In the genomic region with DNA sequence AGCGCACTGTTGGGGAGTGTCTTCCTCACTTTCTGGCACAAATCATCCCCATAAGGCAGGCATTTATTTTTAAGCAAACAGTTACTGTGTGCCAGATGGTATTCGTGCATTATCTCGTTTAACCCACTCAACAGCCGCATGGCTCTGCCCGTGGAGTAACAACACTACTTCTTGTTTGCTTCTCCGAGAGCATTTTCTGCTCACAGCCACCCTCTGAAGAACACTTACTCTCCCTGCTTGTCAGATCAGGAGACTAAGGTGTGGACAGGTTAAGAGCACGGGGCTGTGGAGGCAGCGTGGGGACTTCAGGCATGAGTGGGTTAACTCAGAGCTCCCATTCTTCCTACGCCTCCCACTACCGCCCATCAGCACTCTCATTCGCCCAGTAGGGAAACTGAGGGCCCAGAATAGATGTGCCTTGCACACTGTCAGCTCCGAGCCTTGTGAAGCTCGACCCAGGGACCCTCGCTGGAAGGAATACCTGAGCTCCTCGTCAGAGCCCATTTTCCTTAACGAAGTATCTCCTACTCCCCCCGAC, we compare ENCODE assay signal across 8 mouse cellular contexts. TPM values are rescaled to one million over a fixed set of nuclear protein-coding genes. Genes with fewer than 3 reads are reported as not detected.
A peak's percentile ranks its signal among the peaks of the same experiment; 100 is the strongest.
DNase-seq lines count a peak whose midpoint lies in the region; ATAC-seq lines count a peak whose summit lies in the region.
"Had no signal": no experiment of that assay in that cellular context is flagged by ENCODE, and none has a peak within 500 bp of the region (broad histone marks: within the 10 kb centered on the region; RNA-seq: fewer than 3 reads in every experiment).

No protein-coding gene starts in this region.

- WGBS in embryonic facial prominence, embryonic 15.5 days, result 36% methylated on average over 17 of the region's 17 CpGs
- WGBS in hindbrain, embryonic 16.5 days, result 63% methylated on average over 17 of the region's 17 CpGs
- WGBS in neural tube, embryonic 13.5 days, result 69% methylated on average over 17 of the region's 17 CpGs

- peak overlapping the region; percentile 28 for H3K4me3 ChIP-seq in embryonic facial prominence, embryonic 15.5 days (replicated peaks)
- peak overlapping the region; percentile 11 for H3K4me3 ChIP-seq in hindbrain, embryonic 16.5 days (ENCODE audit: low read length)
- H3K4me3 ChIP-seq in neural tube, embryonic 13.5 days, result 0 out of 2 replicates have a peak overlapping the region, but pooled peaks have one; percentile 4

- peak overlapping the region; percentile 39; the same call in 1 of the 2 replicates for H3K27ac ChIP-seq in embryonic facial prominence, embryonic 15.5 days (replicated peaks)
- H3K27ac ChIP-seq in hindbrain, embryonic 16.5 days (ENCODE audit: low read depth, low read length), result 0 out of 2 replicates have a peak overlapping the region, but pooled peaks have one; percentile 27
- H3K27ac ChIP-seq in neural tube, embryonic 13.5 days (replicated peaks), result peak overlapping the region; percentile 10; the same call in 1 of the 2 replicates

- no peak for ATAC-seq in embryonic facial prominence, embryonic 15.5 days (ENCODE audit: insufficient number of reproducible peaks, low FRiP score, low TSS enrichment, low read depth)
- no peak for ATAC-seq in hindbrain, embryonic 16.5 days
- no peak for ATAC-seq in neural tube, embryonic 13.5 days (ENCODE audit: low read depth)

- 0 out of 2 replicates have a peak overlapping the region, but pooled peaks have one; percentile 2 for H3K9ac ChIP-seq in embryonic facial prominence, embryonic 15.5 days
- peak overlapping the region; percentile 35; the same call in 1 of the 2 replicates for H3K9ac ChIP-seq in hindbrain, embryonic 16.5 days (ENCODE audit: low read depth, low read length)
- H3K9ac ChIP-seq in neural tube, embryonic 13.5 days, result peak overlapping the region; percentile 51

- H3K36me3 ChIP-seq in embryonic facial prominence, embryonic 15.5 days, result peaks cover 44% of the 10 kb centered on the region
- H3K36me3 ChIP-seq in hindbrain, embryonic 16.5 days (ENCODE audit: control insufficient read depth, insufficient read depth, low read length), result peaks cover 20% of the 10 kb centered on the region
- peaks cover 47% of the 10 kb centered on the region for H3K36me3 ChIP-seq in neural tube, embryonic 13.5 days

- H3K4me2 ChIP-seq in embryonic facial prominence, embryonic 15.5 days (replicated peaks), result peak overlapping the region; percentile 41
- H3K4me2 ChIP-seq in hindbrain, embryonic 16.5 days (ENCODE audit: low read length), result peak overlapping the region; percentile 7
- H3K4me2 ChIP-seq in neural tube, embryonic 13.5 days, result peak overlapping the region; percentile 20

- peak; percentile 76 for DNase-seq in layer of hippocampus, adult 11-12 months (ENCODE audit: low spot score)
- no peak for DNase-seq in layer of hippocampus, adult 9-10 months (ENCODE audit: low spot score)
- no peak for DNase-seq in T-cell, adult 2 months (ENCODE audit: low spot score)
- no peak for DNase-seq in gastrocnemius, adult 8-10 months (ENCODE audit: low spot score in 2 of 2)
- DNase-seq: kidney, postnatal 4 days had no signal

- H3K4me1 ChIP-seq in embryonic facial prominence, embryonic 15.5 days, result peaks cover 42% of the 10 kb centered on the region
- H3K4me1 ChIP-seq in hindbrain, embryonic 16.5 days (ENCODE audit: control insufficient read depth, insufficient read depth, low read depth, low read length), result peaks cover 21% of the 10 kb centered on the region
- H3K4me1 ChIP-seq in neural tube, embryonic 13.5 days (replicated peaks), result peaks cover 43% of the 10 kb centered on the region

- no peaks in the 10 kb centered on the region for H3K9me3 ChIP-seq in embryonic facial prominence, embryonic 15.5 days (replicated peaks)
- H3K9me3 ChIP-seq in hindbrain, embryonic 16.5 days (ENCODE audit: control insufficient read depth, low read length), result no peaks in the 10 kb centered on the region
- no peaks in the 10 kb centered on the region for H3K9me3 ChIP-seq in neural tube, embryonic 13.5 days

- no peaks in the 10 kb centered on the region for H3K27me3 ChIP-seq in embryonic facial prominence, embryonic 15.5 days
- no peaks in the 10 kb centered on the region for H3K27me3 ChIP-seq in hindbrain, embryonic 16.5 days (replicated peaks; ENCODE audit: control insufficient read depth, insufficient read depth, low read length)
- no peaks in the 10 kb centered on the region for H3K27me3 ChIP-seq in neural tube, embryonic 13.5 days

RNA-seq across cellular contexts. Expression of gene Mapk3, which starts 3.1 kb away (rescaled TPM):
- polyA plus RNA-seq in embryonic facial prominence, embryonic 15.5 days (2015; fragmentation: Nextera tagmentation; extraction: Ambion mirVana), result 74.0 and 78.5 TPM in 2 replicates
- polyA plus RNA-seq in hindbrain, embryonic 16.5 days (2015; fragmentation: Nextera tagmentation; extraction: Ambion mirVana), result 114 and 119 TPM in 2 replicates
- 97.6 and 108 TPM in 2 replicates for polyA plus RNA-seq in neural tube, embryonic 13.5 days (2015; fragmentation: Nextera tagmentation; extraction: Ambion mirVana)
- total RNA-seq in gastrocnemius, adult 8-10 months (2022), result 10 to 100 TPM; 16.2 to 20.6 (median 18.6) TPM

RNA-seq across cellular contexts. Expression of gene Gdpd3, which starts 3.6 kb away (rescaled TPM):
- polyA plus RNA-seq in embryonic facial prominence, embryonic 15.5 days (2015; fragmentation: Nextera tagmentation; extraction: Ambion mirVana), result 11.1 and 12.4 TPM in 2 replicates
- polyA plus RNA-seq in hindbrain, embryonic 16.5 days (2015; fragmentation: Nextera tagmentation; extraction: Ambion mirVana), result 1.4 and 1.5 TPM in 2 replicates
- 0.56 and 1.5 TPM in 2 replicates for polyA plus RNA-seq in neural tube, embryonic 13.5 days (2015; fragmentation: Nextera tagmentation; extraction: Ambion mirVana)
- total RNA-seq in gastrocnemius, adult 8-10 months (2022), result under 1 TPM in 1 of 4 experiments, not detected in 3; 0.88 TPM

RNA-seq across cellular contexts. Expression of gene Ypel3, which starts 14.2 kb away (rescaled TPM):
- polyA plus RNA-seq in embryonic facial prominence, embryonic 15.5 days (2015; fragmentation: Nextera tagmentation; extraction: Ambion mirVana), result 145 and 148 TPM in 2 replicates
- 187 and 200 TPM in 2 replicates for polyA plus RNA-seq in hindbrain, embryonic 16.5 days (2015; fragmentation: Nextera tagmentation; extraction: Ambion mirVana)
- polyA plus RNA-seq in neural tube, embryonic 13.5 days (2015; fragmentation: Nextera tagmentation; extraction: Ambion mirVana), result 204 and 215 TPM in 2 replicates
- total RNA-seq in gastrocnemius, adult 8-10 months (2022), result 100 to 1,000 TPM in 1 of 4 experiments, 10 to 100 TPM in 3; 91.2 to 105 (median 95.6) TPM

RNA-seq across cellular contexts. Expression of gene Tbx6, which starts 18.7 kb away (rescaled TPM):
- polyA plus RNA-seq in embryonic facial prominence, embryonic 15.5 days (2015; fragmentation: Nextera tagmentation; extraction: Ambion mirVana), result 0.71 and 0.81 TPM in 2 replicates
- polyA plus RNA-seq in hindbrain, embryonic 16.5 days (2015; fragmentation: Nextera tagmentation; extraction: Ambion mirVana), result 0.29 and 0.55 TPM in 2 replicates
- polyA plus RNA-seq in neural tube, embryonic 13.5 days (2015; fragmentation: Nextera tagmentation; extraction: Ambion mirVana), result 0.25 and 0.66 TPM in 2 replicates
- total RNA-seq in gastrocnemius, adult 8-10 months (2022), result under 1 TPM; 0.17 to 0.48 (median 0.40) TPM

RNA-seq across cellular contexts. Expression of gene Ppp4c, which starts 29.8 kb away (rescaled TPM):
- 232 and 234 TPM in 2 replicates for polyA plus RNA-seq in embryonic facial prominence, embryonic 15.5 days (2015; fragmentation: Nextera tagmentation; extraction: Ambion mirVana)
- 157 and 165 TPM in 2 replicates for polyA plus RNA-seq in hindbrain, embryonic 16.5 days (2015; fragmentation: Nextera tagmentation; extraction: Ambion mirVana)
- polyA plus RNA-seq in neural tube, embryonic 13.5 days (2015; fragmentation: Nextera tagmentation; extraction: Ambion mirVana), result 216 and 230 TPM in 2 replicates
- 10 to 100 TPM; 23.1 to 26.0 (median 24.8) TPM for total RNA-seq in gastrocnemius, adult 8-10 months (2022)
